Mouse (Mus musculus) urinary bladder, postnatal 14 days (tissue): ENCODE results near the gene Pbrm1.

Source experiments
- DNase-seq: peaks from one replicate; pipeline ENCODE4 v3.0.0; 2021; ENCODE audit warnings: low spot score

Pbrm1 gene

GRCm38 (mm10) chr14:31079313-31080028 lies 60.5 kb downstream of the Pbrm1 start:
- DNase-seq, result no peak

GRCm38 (mm10) chr14:31081147-31081546 lies 62.2 kb downstream of the Pbrm1 start:
- no peak for DNase-seq

- DNase-seq, result no peak
Observed at GRCm38 (mm10) chr14:31087433-31087832, 68.5 kb downstream of the Pbrm1 start.

GRCm38 (mm10) chr14:31088515-31088914 lies 69.6 kb downstream of the Pbrm1 start:
- DNase-seq, result no peak

- DNase-seq, result no peak
Observed at GRCm38 (mm10) chr14:31089918-31090317, 71.0 kb downstream of the Pbrm1 start.

- DNase-seq, result peak; percentile 46
Observed at GRCm38 (mm10) chr14:31105156-31105555, 86.2 kb downstream of the Pbrm1 start.

- no peak for DNase-seq
Observed at GRCm38 (mm10) chr14:31110613-31111012, 91.7 kb downstream of the Pbrm1 start.

GRCm38 (mm10) chr14:31112187-31112586 lies 93.2 kb downstream of the Pbrm1 start:
- no peak for DNase-seq

GRCm38 (mm10) chr14:31114011-31114410 lies 95.1 kb downstream of the Pbrm1 start:
- no peak for DNase-seq

- DNase-seq, result no peak
Observed at GRCm38 (mm10) chr14:31115522-31115921, 96.6 kb downstream of the Pbrm1 start.

- no peak for DNase-seq
Observed at GRCm38 (mm10) chr14:31125106-31126075, 106.5 kb downstream of the Pbrm1 start.

- DNase-seq, result no peak
Observed at GRCm38 (mm10) chr14:31126826-31127225, 107.9 kb downstream of the Pbrm1 start.

- peak; percentile 55 for DNase-seq
Observed at GRCm38 (mm10) chr14:31128101-31128825, 109.3 kb downstream of the Pbrm1 start.

GRCm38 (mm10) chr14:31128826-31129219 lies 109.9 kb downstream of the Pbrm1 start, which contains the start of gene Smim4:
Smim4 (minus strand) TSS chr14:31128956.
- DNase-seq, result peak; percentile 98

GRCm38 (mm10) chr14:31129326-31130235 lies 110.6 kb downstream of the Pbrm1 start:
- no peak for DNase-seq

- peak; percentile 88 for DNase-seq
Observed at GRCm38 (mm10) chr14:31130236-31131220, 111.6 kb downstream of the Pbrm1 start, which contains the start of gene Nt5dc2. Nt5dc2 (plus strand) TSS chr14:31131053.

- DNase-seq, result no peak
Observed at GRCm38 (mm10) chr14:31131272-31131821, 112.4 kb downstream of the Pbrm1 start.

GRCm38 (mm10) chr14:31132031-31132430 lies 113.1 kb downstream of the Pbrm1 start:
- no peak for DNase-seq

GRCm38 (mm10) chr14:31132491-31132975 lies 113.6 kb downstream of the Pbrm1 start:
- DNase-seq, result no peak
